Mouse (Mus musculus): ENCODE results near the gene Pdhx. TPM values are rescaled to one million over a fixed set of nuclear protein-coding genes. Genes with fewer than 3 reads are reported as not detected.
A peak's percentile ranks its signal among the peaks of the same experiment; 100 is the strongest.

The Pdhx gene
- total and polyA plus RNA-seq, 2 experiments from 2014 or later, result 53.2 to 66.3 TPM

DNA sequence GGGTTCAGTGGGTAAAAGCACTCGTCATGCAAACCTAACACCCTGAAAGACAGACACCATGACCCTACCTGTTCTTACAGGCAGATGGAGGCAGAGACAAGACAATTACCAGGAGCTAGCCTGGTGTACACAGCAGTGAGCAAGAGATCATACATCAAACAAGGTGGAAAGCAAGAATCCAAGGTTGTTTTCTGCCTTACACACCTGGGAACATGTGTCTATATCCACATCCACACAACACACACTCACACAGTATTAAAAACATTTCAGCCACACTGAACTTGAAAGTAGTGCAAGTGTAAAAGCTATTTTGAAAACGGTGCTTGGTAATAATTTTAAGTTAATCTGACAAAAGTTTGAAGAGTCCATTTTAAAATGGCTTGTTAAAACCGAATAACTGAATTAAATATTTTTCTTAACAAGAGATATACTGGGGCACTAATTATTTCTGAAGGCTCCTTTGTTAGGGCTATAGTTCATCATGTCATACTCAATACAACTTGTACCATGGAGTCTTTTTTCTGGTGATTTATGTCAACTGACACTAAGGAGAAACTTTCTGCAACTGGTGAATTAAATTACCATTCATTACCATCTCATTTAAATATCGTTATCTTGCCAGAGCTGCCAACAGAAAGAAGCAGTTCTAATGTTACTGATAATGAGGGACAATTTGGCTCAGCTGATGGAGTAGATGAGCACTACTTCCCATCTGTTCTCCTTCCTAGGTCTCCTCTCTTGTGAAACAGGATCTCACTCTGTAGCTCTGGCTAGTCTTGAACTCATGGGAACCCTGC is 52.9 kb downstream of the Pdhx start:
- Histone ChIP-seq H3K27me3 (ENCODE audit: insufficient read depth, low read length) (no peaks in the 10 kb centered on the region; the same call in 1 of the 2 replicates), H3K4me3 (ENCODE audit: low read depth, low read length) (no peak overlapping the region), H3K36me3 (ENCODE audit: insufficient read depth, low read length) (no peaks in the 10 kb centered on the region; the same call in 1 of the 2 replicates), H3K4me2 (ENCODE audit: low read depth, low read length, poor library complexity, severe bottlenecking) (no peak overlapping the region), H3K4me1 (ENCODE audit: insufficient read depth, low read length) (no peaks in the 10 kb centered on the region), H3K9me3 (ENCODE audit: low read length) (no peaks in the 10 kb centered on the region), H3K27ac (ENCODE audit: low read depth, low read length) (no peak overlapping the region), H3K9ac (replicated peaks; ENCODE audit: low read length, poor library complexity, severe bottlenecking) (no peak overlapping the region)
- ATAC-seq (ENCODE audit: low FRiP score) (no peak), DNase-seq (ENCODE audit: low spot score) (peak; percentile 13)
- 0 out of 2 replicates have a peak, but pooled peaks have one; percentile 11 for TF ChIP-seq CTCF (IDR thresholded peaks at IDR 0.05)
- WGBS, result 30% methylated on average over 4 of the region's 4 CpGs

DNA sequence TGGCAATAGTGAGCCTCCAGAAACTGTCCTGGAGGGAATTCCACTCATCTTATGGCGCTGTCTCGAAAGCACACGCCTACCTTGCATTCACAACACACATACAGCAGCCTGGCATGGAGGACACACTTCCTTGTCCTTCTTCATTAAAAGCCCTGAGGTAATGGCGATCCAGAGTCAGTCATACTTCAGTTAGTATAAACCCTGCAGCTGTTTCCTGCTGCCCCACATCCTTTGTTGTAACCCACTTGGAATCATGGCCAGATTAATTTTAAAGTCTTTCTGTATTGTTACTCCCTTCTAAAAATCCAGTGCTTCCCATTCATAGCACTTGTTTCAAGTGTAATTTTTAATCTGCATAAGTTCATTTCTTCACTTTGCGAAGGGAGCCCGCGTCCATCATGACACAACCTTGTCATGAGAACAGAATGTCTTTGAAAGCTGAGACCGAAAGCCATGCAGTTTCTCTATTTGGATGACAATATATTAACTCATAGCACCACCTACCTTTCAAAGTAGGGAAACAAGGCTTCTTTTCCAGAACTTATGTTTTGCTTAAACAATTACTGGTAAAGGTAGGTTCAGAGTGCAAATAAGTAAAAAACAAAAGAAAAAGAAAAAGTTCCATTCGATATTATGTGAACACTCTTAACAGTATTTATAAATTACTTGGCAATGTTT is 54.4 kb downstream of the Pdhx start:
- no peaks in the 10 kb centered on the region; the same call in 1 of the 2 replicates for H3K27me3 ChIP-seq (ENCODE audit: insufficient read depth, low read length)
- DNase-seq (ENCODE audit: low spot score), result peak; percentile 75
- WGBS, result 61% methylated on average over 9 of the region's 9 CpGs
- no peak overlapping the region for H3K9ac ChIP-seq (replicated peaks; ENCODE audit: low read length, poor library complexity, severe bottlenecking)
- no peak overlapping the region for H3K4me3 ChIP-seq (ENCODE audit: low read depth, low read length)
- H3K4me1 ChIP-seq (ENCODE audit: insufficient read depth, low read length), result no peaks in the 10 kb centered on the region
- no peak overlapping the region for H3K27ac ChIP-seq (ENCODE audit: low read depth, low read length)
- no peaks in the 10 kb centered on the region; the same call in 1 of the 2 replicates for H3K36me3 ChIP-seq (ENCODE audit: insufficient read depth, low read length)
- no peaks in the 10 kb centered on the region for H3K9me3 ChIP-seq (ENCODE audit: low read length)
- 0 out of 2 replicates have a peak, but pooled peaks have one; percentile 49 for ATAC-seq (ENCODE audit: low FRiP score)
- peak; percentile 82 for TF ChIP-seq CTCF (IDR thresholded peaks at IDR 0.05)
- H3K4me2 ChIP-seq (ENCODE audit: low read depth, low read length, poor library complexity, severe bottlenecking), result no peak overlapping the region

DNA sequence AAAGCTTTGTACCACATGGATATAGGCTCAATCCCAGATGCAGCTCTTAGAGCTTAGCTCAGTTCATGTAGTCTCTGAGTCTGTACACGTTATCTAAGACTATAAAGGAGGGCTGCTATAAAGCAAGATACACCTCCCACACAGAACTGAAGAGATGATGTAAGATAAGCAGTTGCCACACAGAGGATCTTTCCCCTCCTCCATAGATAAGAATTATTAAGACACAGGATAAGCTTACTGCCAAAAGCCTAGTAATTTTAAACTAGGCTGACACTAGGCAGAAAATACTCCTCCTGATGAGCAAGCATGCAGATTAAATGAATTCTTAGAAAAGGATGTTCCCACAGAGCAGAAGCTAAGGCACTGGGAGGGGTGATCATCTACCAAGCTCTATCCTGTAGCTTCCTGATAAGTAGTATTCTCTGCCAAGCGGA is 55.9 kb downstream of the Pdhx start:
- 85% methylated on average over 2 of the region's 2 CpGs for WGBS
- no peak for ATAC-seq (ENCODE audit: low FRiP score)

DNA sequence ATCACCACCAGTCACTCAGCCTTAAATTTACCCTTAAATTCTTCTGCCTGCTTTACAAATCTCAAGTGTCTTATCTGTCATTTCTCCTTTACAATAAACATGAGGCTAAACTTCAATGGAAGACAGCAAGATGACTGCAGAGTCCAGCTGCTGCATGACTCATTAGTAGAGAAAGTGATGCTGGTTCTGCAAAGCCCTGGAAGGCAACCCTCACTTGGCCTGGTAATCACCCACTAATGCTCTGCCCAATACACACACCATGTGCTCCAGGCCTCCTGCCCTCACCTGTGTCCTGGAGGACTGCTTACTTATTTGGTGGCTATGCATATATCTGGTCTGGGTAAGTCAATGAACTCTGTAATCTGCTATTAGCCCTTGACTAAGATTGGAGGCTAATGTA is 57.2 kb downstream of the Pdhx start:
- Histone ChIP-seq H3K4me3 (ENCODE audit: low read depth, low read length) (no peak overlapping the region), H3K36me3 (ENCODE audit: insufficient read depth, low read length) (no peaks in the 10 kb centered on the region), H3K9me3 (ENCODE audit: low read length) (no peaks in the 10 kb centered on the region), H3K4me1 (ENCODE audit: insufficient read depth, low read length) (no peaks in the 10 kb centered on the region), H3K9ac (replicated peaks; ENCODE audit: low read length, poor library complexity, severe bottlenecking) (no peak overlapping the region), H3K4me2 (ENCODE audit: low read depth, low read length, poor library complexity, severe bottlenecking) (no peak overlapping the region), H3K27me3 (ENCODE audit: insufficient read depth, low read length) (no peaks in the 10 kb centered on the region), H3K27ac (ENCODE audit: low read depth, low read length) (no peak overlapping the region)
- DNase-seq (ENCODE audit: low spot score), result no peak
- TF ChIP-seq CTCF (IDR thresholded peaks at IDR 0.05), result no peak
- no peak for ATAC-seq (ENCODE audit: low FRiP score)

More for the DNA sequence above, 55.9 kb downstream of the Pdhx start:
- no peaks in the 10 kb centered on the region for H3K9me3 ChIP-seq (ENCODE audit: low read length)
- no peak overlapping the region for H3K27ac ChIP-seq (ENCODE audit: low read depth, low read length)
- no peak overlapping the region for H3K4me3 ChIP-seq (ENCODE audit: low read depth, low read length)
- no peak for TF ChIP-seq CTCF (IDR thresholded peaks at IDR 0.05)
- H3K9ac ChIP-seq (replicated peaks; ENCODE audit: low read length, poor library complexity, severe bottlenecking), result no peak overlapping the region
- DNase-seq (ENCODE audit: low spot score), result no peak
- H3K36me3 ChIP-seq (ENCODE audit: insufficient read depth, low read length), result no peaks in the 10 kb centered on the region
- no peaks in the 10 kb centered on the region for H3K4me1 ChIP-seq (ENCODE audit: insufficient read depth, low read length)
- H3K4me2 ChIP-seq (ENCODE audit: low read depth, low read length, poor library complexity, severe bottlenecking), result no peak overlapping the region
- H3K27me3 ChIP-seq (ENCODE audit: insufficient read depth, low read length), result no peaks in the 10 kb centered on the region

DNA sequence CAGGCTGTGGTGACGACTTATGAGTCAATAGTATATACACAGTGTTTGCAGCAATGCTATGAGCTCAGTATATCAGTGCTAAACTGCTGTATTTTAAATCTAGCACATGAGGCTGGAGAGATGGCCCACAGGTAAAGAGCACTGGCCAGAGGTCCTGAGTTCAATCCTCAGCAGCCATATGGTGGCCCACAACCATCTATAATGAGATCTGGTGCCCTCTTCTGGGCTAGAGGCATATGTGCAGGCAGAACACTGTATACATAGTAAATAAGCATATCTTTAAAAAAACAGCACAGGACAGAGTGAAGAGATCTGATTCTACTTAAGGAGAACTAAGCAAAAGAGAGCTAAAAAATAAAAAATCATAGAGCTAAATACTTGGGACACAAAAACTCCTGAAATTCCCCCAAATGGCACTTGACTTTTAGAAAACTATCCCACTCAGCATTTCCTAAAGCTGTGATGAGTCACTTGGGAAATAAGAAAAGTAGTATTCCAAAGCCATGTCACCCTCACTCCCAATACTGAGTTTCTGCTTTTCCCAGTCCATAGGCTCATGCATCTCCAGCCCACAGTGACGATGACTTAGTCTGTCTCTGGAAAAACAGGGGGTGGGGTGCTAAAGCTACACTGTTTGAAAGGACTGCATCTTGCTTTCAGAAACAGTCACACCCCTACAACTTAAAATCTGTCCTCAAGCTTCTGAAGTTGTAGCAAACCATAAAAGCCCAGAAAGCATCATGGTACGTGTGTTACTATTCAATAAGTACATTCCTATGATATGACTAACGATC is 60.3 kb downstream of the Pdhx start:
- Histone ChIP-seq H3K27ac (ENCODE audit: low read depth, low read length) (no peak overlapping the region), H3K36me3 (ENCODE audit: insufficient read depth, low read length) (no peaks in the 10 kb centered on the region), H3K27me3 (ENCODE audit: insufficient read depth, low read length) (no peaks in the 10 kb centered on the region), H3K4me2 (ENCODE audit: low read depth, low read length, poor library complexity, severe bottlenecking) (no peak overlapping the region), H3K9ac (replicated peaks; ENCODE audit: low read length, poor library complexity, severe bottlenecking) (no peak overlapping the region), H3K4me1 (ENCODE audit: insufficient read depth, low read length) (no peaks in the 10 kb centered on the region), H3K9me3 (ENCODE audit: low read length) (no peaks in the 10 kb centered on the region), H3K4me3 (ENCODE audit: low read depth, low read length) (no peak overlapping the region)
- DNase-seq (ENCODE audit: low spot score) (no peak), ATAC-seq (ENCODE audit: low FRiP score) (no peak)
- peak; percentile 44 for TF ChIP-seq CTCF (IDR thresholded peaks at IDR 0.05)
- 86% methylated on average over 4 of the region's 4 CpGs for WGBS

Data from midbrain, postnatal 0 days (tissue).